Mouse (Mus musculus) hindbrain, embryonic 12.5 days (tissue): ENCODE data around the gene Nr2e1. TPM values are rescaled to one million over a fixed set of nuclear protein-coding genes. Genes with fewer than 3 reads are reported as not detected.

Source experiments
- ATAC-seq: fragments of 200-750 bp; cut with Nextera tagmentation; 2 replicates; pipeline ENCODE4 v1.8.0; 2017; ENCODE audit warnings: moderate TSS enrichment; ENCODE audit not compliant: low FRiP score
- H3K27ac ChIP-seq: fragments of 300-500 bp; sonication (generic); 2 replicates; pipeline ENCODE4 v1.5.1; 2016; ENCODE audit warnings: mild to moderate bottlenecking
- H3K27me3 ChIP-seq: fragments of 300-500 bp; sonication (generic); 2 replicates; pipeline ENCODE4 v1.6.1; 2016; ENCODE audit warnings: mild to moderate bottlenecking
- H3K36me3 ChIP-seq: fragments of 300-500 bp; sonication (generic); 2 replicates; pipeline ENCODE4 v1.6.1; 2016; ENCODE audit warnings: mild to moderate bottlenecking
- H3K4me1 ChIP-seq: fragments of 300-500 bp; sonication (generic); 2 replicates; pipeline ENCODE4 v1.6.1; 2016
- H3K4me2 ChIP-seq: fragments of 300-500 bp; sonication (generic); replicated peaks from 2 replicates; pipeline ENCODE4 v1.6.1; 2016; ENCODE audit warnings: mild to moderate bottlenecking
- H3K4me3 ChIP-seq: fragments of 300-500 bp; sonication (generic); 2 replicates; pipeline ENCODE4 v1.5.1; 2016; ENCODE audit warnings: mild to moderate bottlenecking
- H3K9ac ChIP-seq: fragments of 300-500 bp; sonication (generic); 2 replicates; pipeline ENCODE4 v1.6.1; 2016; ENCODE audit warnings: mild to moderate bottlenecking, moderate library complexity
- H3K9me3 ChIP-seq: fragments of 300-500 bp; sonication (generic); replicated peaks from 2 replicates; pipeline ENCODE4 v1.6.1; 2016; ENCODE audit warnings: mild to moderate bottlenecking
- WGBS: fragments of 180-500 bp; shearing (Covaris S2); methylation state at CpG from one replicate; pipeline ENCODE4 v1.1.7; 2016; 5-methylcytosine and 5-hydroxymethylcytosine counted together
- polyA plus RNA-seq: library from polyadenylated mRNA; unstranded; fragments of >200 nt; fragmentation: Nextera tagmentation; extraction: Ambion mirVana; gene quantifications from 2 replicates; pipeline ENCODE4 v1.2.1, GENCODE M21; 2016

Nr2e1 gene
- 1.1 and 2.1 TPM in 2 replicates for polyA plus RNA-seq

GRCm38 (mm10) chr10:42583157-42583872 is at the start of gene Nr2e1, which contains the start of gene Ostm1:
Nr2e1 (minus strand) TSS chr10:42583632.
Ostm1 (plus strand) TSS chr10:42583822.
- peaks cover 98% of the 10 kb centered on the region for H3K27me3 ChIP-seq
- H3K4me3 ChIP-seq, result peak within 1 kb of the TSS; percentile 22
- H3K27ac ChIP-seq, result no peak within 1 kb of the TSS
- ATAC-seq, result peak; percentile 56
- no peak within 1 kb of the TSS for H3K9ac ChIP-seq
- 0 out of 2 replicates have a peak, but pooled peaks cover 3% of the 10 kb centered on the region for H3K9me3 ChIP-seq
- WGBS, result 1% methylated on average over 43 of the region's 43 CpGs
- no peaks in the 10 kb centered on the region for H3K36me3 ChIP-seq
- peaks cover 29% of the 10 kb centered on the region for H3K4me1 ChIP-seq
- H3K4me2 ChIP-seq, result peak within 1 kb of the TSS; percentile 41

GRCm38 (mm10) chr10:42632453-42633360 is 49.3 kb upstream of the Nr2e1 start:
- Histone ChIP-seq H3K36me3 (no peaks in the 10 kb centered on the region), H3K9ac (no peak overlapping the region), H3K9me3 (no peaks in the 10 kb centered on the region), H3K4me3 (peak overlapping the region; percentile 18), H3K4me1 (peaks cover 20% of the 10 kb centered on the region), H3K27me3 (peaks cover 96% of the 10 kb centered on the region), H3K27ac (no peak overlapping the region), H3K4me2 (peak overlapping the region; percentile 42)
- ATAC-seq, result no peak
- under 1% methylated on average over 38 of the region's 39 CpGs for WGBS

GRCm38 (mm10) chr10:42631754-42632452 is 48.5 kb upstream of the Nr2e1 start:
- no peak overlapping the region for H3K9ac ChIP-seq
- peak overlapping the region; percentile 42 for H3K4me2 ChIP-seq
- H3K4me1 ChIP-seq, result peaks cover 20% of the 10 kb centered on the region
- no peaks in the 10 kb centered on the region for H3K36me3 ChIP-seq
- WGBS, result 2% methylated on average over 35 of the region's 42 CpGs
- peaks cover 96% of the 10 kb centered on the region for H3K27me3 ChIP-seq
- H3K4me3 ChIP-seq, result peak overlapping the region; percentile 18
- no peaks in the 10 kb centered on the region for H3K9me3 ChIP-seq
- no peak overlapping the region for H3K27ac ChIP-seq
- ATAC-seq, result no peak

GRCm38 (mm10) chr10:42630596-42631355 is 47.3 kb upstream of the Nr2e1 start:
- peaks cover 18% of the 10 kb centered on the region for H3K4me1 ChIP-seq
- H3K36me3 ChIP-seq, result no peaks in the 10 kb centered on the region
- no peak overlapping the region for H3K27ac ChIP-seq
- peaks cover 98% of the 10 kb centered on the region for H3K27me3 ChIP-seq
- ATAC-seq, result peak; percentile 24; the same call in 1 of the 2 replicates
- H3K4me3 ChIP-seq, result no peak overlapping the region
- H3K9me3 ChIP-seq, result no peaks in the 10 kb centered on the region
- under 1% methylated on average over 19 of the region's 19 CpGs for WGBS
- no peak overlapping the region for H3K4me2 ChIP-seq
- H3K9ac ChIP-seq, result no peak overlapping the region

GRCm38 (mm10) chr10:42625907-42626306 is 42.5 kb upstream of the Nr2e1 start:
- H3K4me1 ChIP-seq, result peaks cover 4% of the 10 kb centered on the region; the same call in 1 of the 2 replicates
- 87% methylated on average over 2 of the region's 2 CpGs for WGBS
- no peak for ATAC-seq
- no peak overlapping the region for H3K27ac ChIP-seq
- no peak overlapping the region for H3K4me2 ChIP-seq
- H3K9me3 ChIP-seq, result no peaks in the 10 kb centered on the region
- H3K36me3 ChIP-seq, result no peaks in the 10 kb centered on the region
- no peak overlapping the region for H3K4me3 ChIP-seq
- H3K9ac ChIP-seq, result no peak overlapping the region
- H3K27me3 ChIP-seq, result peaks cover 97% of the 10 kb centered on the region

- no peak overlapping the region for H3K4me3 ChIP-seq
- peaks cover 97% of the 10 kb centered on the region for H3K27me3 ChIP-seq
- no peak overlapping the region for H3K4me2 ChIP-seq
- 34% methylated on average over 2 of the region's 2 CpGs for WGBS
- peaks cover 6% of the 10 kb centered on the region for H3K4me1 ChIP-seq
- H3K9ac ChIP-seq, result no peak overlapping the region
- no peaks in the 10 kb centered on the region for H3K9me3 ChIP-seq
- no peak for ATAC-seq
- H3K36me3 ChIP-seq, result no peaks in the 10 kb centered on the region
- H3K27ac ChIP-seq, result no peak overlapping the region
Observed at GRCm38 (mm10) chr10:42618291-42618690, 34.9 kb upstream of the Nr2e1 start.

GRCm38 (mm10) chr10:42614766-42615165 is 31.3 kb upstream of the Nr2e1 start:
- 11% methylated on average over 9 of the region's 9 CpGs for WGBS
- no peaks in the 10 kb centered on the region for H3K36me3 ChIP-seq
- H3K27ac ChIP-seq, result no peak overlapping the region
- no peak overlapping the region for H3K9ac ChIP-seq
- H3K4me3 ChIP-seq, result no peak overlapping the region
- peaks cover 97% of the 10 kb centered on the region for H3K27me3 ChIP-seq
- ATAC-seq, result no peak
- no peaks in the 10 kb centered on the region for H3K9me3 ChIP-seq
- H3K4me1 ChIP-seq, result peaks cover 6% of the 10 kb centered on the region
- no peak overlapping the region for H3K4me2 ChIP-seq

- no peak overlapping the region for H3K27ac ChIP-seq
- peak; percentile 72 for ATAC-seq
- peaks cover 6% of the 10 kb centered on the region for H3K4me1 ChIP-seq
- H3K9me3 ChIP-seq, result no peaks in the 10 kb centered on the region
- H3K27me3 ChIP-seq, result peaks cover 97% of the 10 kb centered on the region
- no peaks in the 10 kb centered on the region for H3K36me3 ChIP-seq
- WGBS, result 1% methylated on average over 38 of the region's 40 CpGs
- H3K4me2 ChIP-seq, result peak overlapping the region; percentile 52
- H3K4me3 ChIP-seq, result peak overlapping the region; percentile 27
- peak overlapping the region; percentile 29; the same call in 1 of the 2 replicates for H3K9ac ChIP-seq
Observed at GRCm38 (mm10) chr10:42613639-42614381, 30.4 kb upstream of the Nr2e1 start.

GRCm38 (mm10) chr10:42613075-42613474 is 29.6 kb upstream of the Nr2e1 start:
- Histone ChIP-seq H3K9me3 (no peaks in the 10 kb centered on the region), H3K4me3 (no peak overlapping the region), H3K9ac (no peak overlapping the region), H3K4me1 (peaks cover 6% of the 10 kb centered on the region), H3K27ac (no peak overlapping the region), H3K36me3 (no peaks in the 10 kb centered on the region), H3K4me2 (no peak overlapping the region), H3K27me3 (peaks cover 97% of the 10 kb centered on the region)
- 8% methylated on average over 12 of the region's 12 CpGs for WGBS
- no peak for ATAC-seq

- WGBS, result 65% methylated on average over 4 of the region's 4 CpGs
- no peak overlapping the region for H3K27ac ChIP-seq
- H3K9me3 ChIP-seq, result peaks cover 8% of the 10 kb centered on the region; the same call in 1 of the 2 replicates
- peaks cover 57% of the 10 kb centered on the region for H3K27me3 ChIP-seq
- no peak overlapping the region for H3K4me3 ChIP-seq
- H3K4me2 ChIP-seq, result no peak overlapping the region
- H3K36me3 ChIP-seq, result no peaks in the 10 kb centered on the region
- H3K9ac ChIP-seq, result no peak overlapping the region
- no peak for ATAC-seq
- H3K4me1 ChIP-seq, result no peaks in the 10 kb centered on the region
Observed at GRCm38 (mm10) chr10:42606757-42607156, 23.3 kb upstream of the Nr2e1 start.

GRCm38 (mm10) chr10:42604874-42605273 is 21.4 kb upstream of the Nr2e1 start:
- no peak overlapping the region for H3K4me3 ChIP-seq
- peaks cover 8% of the 10 kb centered on the region; the same call in 1 of the 2 replicates for H3K9me3 ChIP-seq
- no peaks in the 10 kb centered on the region for H3K4me1 ChIP-seq
- WGBS, result 68% methylated on average over 2 of the region's 2 CpGs
- no peak overlapping the region for H3K9ac ChIP-seq
- no peak overlapping the region for H3K4me2 ChIP-seq
- no peaks in the 10 kb centered on the region for H3K36me3 ChIP-seq
- H3K27me3 ChIP-seq, result peaks cover 57% of the 10 kb centered on the region
- no peak overlapping the region for H3K27ac ChIP-seq
- no peak for ATAC-seq
